Mouse (Mus musculus) frontal cortex, postnatal 10 days (tissue): ENCODE data around the gene Tmod3.
"Not testable (repeated sequence)": the region's sequence is repeated elsewhere in the genome, so short reads cannot be mapped to it uniquely, and the experiment has no call there.

Experiments
- DNase-seq, 2 experiments: peaks; one replicate each; pipeline ENCODE4 v3.0.0; 2022; ENCODE audit warnings: low spot score in 2 of 2, mixed read lengths in 1 of 2

Gene Tmod3

DNA sequence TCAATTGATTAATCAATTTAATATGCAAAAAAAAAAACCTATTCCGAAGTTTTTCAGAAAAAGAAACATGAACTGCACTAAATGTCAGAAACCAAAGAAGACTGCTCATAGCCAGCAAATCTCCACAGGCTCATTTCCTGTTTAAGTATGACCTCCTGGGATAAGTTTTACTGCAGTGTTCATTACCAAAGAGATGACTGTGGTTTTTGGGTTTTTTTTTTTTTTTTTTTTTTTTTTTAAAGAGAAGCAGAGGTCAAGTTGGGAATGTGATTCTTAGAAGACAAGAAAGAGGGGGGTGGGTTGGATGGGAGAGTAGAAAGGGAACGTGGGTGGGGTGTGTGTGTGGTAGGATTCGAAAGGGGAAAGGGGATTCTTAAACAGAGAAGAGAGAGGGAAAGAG, 1.1 kb downstream of the Tmod3 start:
- no peak for DNase-seq

DNA sequence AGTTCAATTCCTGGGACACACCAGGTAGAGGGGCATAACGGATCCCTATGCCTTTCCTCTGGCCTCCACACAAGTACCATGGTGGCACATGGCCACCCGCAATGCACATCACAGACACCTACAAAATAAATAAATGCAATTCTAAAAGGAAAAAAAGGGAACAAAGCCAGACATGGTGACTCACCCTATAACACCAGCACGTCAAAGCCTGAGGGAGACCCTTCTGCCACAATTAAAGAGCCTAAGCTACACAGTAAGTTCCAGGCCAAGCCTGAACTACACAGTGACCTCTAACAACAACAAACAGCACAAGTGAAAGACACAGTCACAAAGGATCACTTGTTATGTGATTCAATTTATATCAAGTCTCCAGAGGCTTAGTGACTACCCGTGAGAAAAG, 5.7 kb downstream of the Tmod3 start:
- DNase-seq = no peak

DNA sequence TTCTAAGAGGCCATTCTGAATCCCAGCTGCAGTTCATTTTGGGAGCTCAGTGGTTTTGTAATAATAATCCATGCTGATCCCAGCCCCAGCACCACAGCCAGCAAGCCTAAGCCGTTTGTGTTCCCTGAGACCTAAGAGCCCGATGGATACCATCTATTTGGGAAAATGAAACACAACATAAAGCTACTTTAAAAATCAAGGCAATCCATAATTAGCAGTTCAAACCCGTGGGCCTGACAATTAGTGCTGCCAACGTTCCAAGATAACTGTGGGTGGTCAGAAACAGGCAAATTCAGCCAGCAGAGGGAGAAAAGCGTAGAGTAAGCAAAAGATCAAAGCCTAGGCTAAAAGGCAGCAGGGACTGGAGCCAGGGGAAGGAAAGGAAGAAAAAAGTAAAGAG, 8.1 kb downstream of the Tmod3 start:
- no peak for DNase-seq

DNA sequence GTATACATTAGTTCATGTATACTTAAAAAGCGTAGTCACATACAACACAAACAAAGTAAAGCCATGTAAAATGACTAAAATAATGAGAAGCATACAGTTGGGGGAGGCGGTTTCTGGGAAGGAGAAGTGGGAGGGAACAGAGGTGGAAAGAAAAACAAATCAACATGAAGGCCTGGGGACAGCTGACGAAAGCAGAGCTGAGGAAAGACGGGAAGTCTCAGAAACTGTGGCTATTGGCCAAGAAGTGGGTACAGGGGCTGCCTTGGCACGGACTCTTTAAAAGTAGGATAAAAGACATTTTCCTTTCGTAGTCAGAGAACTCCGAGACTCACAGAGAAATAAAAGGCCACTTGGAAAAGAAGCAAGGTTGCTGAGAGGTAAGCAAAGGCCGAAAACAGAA, 10.4 kb downstream of the Tmod3 start:
- no peak for DNase-seq

DNA sequence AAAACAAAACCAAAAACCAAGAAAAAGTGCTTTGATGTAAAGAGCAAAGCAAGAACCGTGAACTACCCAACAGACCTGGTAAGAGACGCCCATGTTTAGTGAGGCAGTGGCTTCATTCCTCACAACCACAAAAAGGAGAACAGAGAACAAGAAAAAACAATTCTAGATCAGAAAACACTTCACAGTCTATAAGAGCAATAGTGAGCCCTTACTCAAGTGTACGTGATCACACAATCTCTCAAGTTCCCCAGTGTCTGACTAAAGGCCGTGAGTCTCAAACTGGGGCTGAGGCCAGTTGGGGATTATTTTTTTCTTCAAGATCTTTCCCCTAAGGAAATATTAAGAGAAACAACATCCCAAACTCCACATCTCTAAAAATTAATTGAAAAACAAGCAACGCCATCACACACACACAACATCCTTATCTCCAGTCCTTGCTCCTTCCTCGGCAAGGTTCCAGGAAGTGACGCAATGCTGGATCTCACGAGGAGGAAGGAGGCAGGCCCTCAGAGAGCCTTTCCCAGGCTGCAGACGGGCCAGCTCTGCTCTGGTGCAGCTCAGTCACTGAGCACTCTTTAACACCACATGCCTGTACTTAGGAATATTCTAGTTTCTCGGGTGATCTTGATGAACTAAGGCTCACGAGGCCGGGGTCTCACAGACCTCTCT, 12.4 kb downstream of the Tmod3 start:
- no peak for DNase-seq

DNA sequence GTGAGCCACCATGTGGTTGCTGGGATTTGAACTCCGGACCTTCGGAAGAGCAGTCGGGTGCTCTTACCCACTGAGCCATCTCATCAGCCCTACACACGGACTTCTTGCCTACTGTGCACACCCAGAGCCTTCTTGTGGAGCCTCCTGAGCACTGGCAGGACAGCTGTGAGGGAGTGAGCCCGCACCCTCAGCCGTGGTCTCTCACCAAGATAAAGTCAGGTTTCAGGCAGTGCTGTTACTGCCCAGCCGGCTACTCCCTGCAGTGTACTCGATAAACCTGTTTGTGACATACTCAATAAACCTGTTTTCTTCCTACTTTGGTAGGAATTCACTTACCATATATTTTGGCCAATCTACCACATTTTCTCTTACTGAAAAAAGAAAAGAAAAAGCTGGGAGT, 13.9 kb downstream of the Tmod3 start:
- no peak for DNase-seq

DNA sequence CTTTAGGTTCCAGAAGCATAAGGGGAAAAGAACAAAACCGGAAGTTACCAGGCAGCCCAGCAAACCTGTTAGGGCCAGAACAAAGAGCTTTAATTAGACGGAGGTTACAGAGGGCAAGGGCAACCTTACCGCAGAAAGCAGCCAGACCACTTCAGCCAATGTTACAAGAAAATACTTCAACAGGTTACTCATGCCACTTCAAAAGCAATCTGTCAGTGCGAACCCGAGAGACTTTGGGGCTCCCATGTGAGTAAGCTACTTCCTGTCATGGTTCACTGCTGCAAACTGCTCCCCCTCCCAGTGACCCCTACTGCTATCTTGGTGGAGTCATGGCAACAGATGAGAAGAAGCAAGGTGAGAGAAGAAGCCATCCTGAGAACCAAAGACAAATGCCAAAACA, 18.0 kb downstream of the Tmod3 start:
- no peak for DNase-seq

DNA sequence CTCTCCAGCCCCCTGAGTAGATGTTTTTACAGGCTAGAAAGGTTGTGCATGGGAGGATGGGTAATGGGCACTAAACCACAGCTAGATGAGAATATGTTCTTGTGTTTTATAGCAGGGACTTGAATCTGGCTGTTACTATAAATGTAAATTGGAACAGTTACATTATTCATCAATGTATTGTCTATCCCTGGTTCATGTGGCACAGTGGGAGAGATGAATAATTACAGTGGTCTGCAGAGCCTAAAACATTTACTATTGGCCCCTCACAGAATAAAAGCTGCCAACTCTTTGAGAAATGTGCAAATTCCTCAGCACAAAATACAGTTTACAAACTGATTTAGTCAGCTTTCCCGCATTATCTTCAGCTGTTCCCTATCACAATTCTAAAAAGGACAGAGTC, 23.0 kb downstream of the Tmod3 start:
- no peak for DNase-seq

DNA sequence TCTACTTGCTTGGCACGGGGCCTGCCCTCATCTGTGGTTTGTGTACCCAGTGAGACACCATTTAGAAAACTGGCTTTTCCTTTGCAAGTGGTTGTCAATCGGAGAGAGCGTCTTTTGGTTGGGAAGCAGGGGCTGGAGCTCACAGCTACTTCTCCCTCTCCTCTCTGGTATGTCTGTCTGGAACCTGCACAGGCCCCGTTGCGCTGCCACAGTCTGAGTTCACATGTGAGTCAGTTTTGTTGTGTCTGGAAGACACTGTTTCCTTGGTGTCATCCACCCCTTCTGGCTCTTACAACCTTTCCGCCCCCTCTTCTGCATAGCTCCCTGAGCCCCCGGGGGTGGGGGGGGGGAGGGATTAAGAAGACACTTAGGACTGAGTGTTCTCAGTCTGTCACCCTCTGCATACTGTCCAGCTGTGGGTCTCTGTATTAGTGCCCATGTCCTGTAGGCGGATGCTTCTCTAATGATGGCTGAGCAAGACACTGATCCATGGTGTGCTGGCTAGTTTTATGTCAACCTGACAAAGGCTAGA, 25.0 kb downstream of the Tmod3 start:
- no peak for DNase-seq

DNA sequence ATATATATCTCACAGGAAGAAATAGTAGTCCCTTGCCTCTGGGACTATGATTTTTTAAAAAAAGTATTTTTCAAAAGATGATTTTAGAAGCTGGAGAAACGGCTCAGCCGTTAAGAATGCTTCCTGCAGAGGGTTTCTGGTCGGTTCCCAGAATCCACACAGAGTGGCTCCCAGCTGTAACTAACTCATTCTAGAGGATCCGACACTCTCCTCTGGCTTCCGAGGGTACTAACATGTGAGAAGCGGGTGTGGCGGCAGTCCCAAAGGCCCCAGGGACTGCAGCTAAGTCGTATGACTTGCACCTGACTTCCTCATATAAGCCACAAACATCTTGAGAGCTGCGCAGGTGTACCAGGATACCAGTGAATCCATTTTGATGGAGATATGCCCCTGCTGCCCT, 26.5 kb downstream of the Tmod3 start:
- not testable (repeated sequence) for DNase-seq

DNA sequence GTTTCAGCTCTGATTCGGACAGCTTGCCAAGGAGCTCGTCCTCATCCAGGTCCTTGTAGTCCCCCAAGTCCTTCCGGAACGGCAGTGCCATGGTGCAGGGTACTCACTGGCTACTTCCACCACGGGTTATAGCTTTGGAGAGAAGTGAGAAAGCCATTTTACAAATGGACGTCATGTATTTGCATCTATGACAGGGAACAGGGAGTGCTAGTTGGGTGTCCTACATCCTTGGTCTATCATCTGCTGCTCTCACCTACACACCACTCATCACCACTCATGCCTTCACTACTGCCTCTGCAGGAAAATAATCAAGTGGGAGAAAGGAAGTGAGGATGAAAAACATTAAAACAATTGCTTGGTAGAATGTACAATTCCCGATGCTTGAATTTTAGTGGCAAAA, 27.0 kb downstream of the Tmod3 start:
- DNase-seq = no peak

DNA sequence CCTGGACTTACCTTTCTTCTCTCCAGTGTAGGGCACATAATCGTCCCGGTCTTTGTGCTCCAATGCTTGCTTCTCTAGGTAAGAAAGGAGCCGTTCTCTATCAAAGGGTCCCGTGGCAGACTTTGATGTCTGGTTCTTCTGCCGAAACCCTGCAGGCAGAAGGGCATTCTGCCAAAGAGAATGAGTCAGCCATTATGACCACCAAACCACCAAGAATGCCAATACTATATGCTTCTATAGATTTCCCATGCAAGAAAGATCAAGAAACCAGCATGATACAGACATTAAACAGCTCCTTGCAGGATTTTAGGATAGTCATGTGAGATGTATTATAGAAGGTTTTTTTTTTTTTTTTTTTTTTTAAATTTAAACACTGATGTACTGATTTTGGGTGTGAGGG, 30.1 kb downstream of the Tmod3 start:
- no peak for DNase-seq

DNA sequence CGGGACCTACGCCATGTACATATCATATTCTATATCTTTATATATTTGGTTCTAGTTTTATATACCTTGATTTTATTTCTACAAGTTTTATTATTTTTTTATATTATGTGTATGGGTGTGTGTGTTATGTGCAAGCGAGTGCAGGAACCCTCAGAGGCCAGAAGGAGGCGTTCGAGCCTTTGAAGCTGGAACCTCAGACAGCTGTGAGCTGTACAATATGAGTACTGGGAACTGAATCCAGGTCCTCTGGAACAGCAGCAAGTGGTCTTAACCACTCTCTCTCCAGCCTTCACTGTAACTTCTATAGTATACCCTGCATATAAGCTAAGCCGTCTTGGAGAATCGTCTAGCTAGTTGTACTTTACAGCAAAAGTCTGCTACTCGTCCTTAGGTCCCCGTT, 31.4 kb downstream of the Tmod3 start:
- no peak for DNase-seq

DNA sequence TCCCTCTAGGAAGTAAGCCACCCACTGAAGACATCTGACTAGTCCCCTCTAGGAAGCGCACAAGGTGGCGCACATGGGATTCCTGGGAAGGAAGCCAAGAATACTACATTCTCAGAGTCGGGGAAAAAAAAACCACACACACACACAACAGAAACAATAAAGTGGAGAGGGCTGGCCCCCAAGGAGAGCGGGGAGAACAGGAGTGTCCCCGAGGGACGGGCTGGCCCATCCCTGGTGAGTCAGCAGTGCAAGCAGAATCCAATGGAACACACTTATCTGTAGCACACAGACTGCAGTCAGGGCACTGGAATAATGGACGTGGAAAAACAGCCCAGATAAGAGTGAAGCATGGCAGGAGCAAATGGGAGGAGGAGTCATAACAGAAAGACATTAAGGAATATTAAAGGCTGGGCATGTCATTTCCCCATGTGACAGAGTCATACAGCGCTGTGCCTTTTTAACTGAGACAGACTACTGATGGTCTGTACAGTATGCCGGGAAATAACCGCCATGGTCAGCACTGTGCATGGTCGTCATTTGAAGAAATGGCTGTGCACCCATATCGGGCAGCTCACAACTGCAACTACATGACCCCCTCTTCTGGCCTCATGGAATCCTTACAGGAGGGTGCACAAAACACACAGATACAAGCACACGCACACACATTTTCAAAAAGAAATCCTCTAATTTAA, 31.9 kb downstream of the Tmod3 start:
- DNase-seq = no peak

DNA sequence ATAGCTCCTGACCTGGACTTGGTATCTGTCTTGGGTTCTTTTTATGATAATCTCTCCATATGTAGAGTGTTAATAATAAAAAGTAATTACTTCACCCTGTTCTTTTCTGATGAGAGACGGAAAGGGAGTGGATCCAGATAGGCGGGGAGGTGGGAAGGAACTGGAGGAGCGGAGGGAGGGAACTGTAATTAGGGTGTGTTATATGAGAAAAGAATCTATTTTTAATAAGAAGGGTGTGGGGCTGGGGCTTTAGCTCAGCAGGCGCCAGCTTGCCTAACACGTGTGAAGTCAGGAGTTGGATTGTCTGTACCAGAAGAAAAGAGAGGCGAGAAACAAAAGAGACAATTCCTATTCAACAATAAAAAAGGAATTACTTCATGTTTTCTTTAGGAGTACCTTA, 35.8 kb downstream of the Tmod3 start:
- no peak for DNase-seq

DNA sequence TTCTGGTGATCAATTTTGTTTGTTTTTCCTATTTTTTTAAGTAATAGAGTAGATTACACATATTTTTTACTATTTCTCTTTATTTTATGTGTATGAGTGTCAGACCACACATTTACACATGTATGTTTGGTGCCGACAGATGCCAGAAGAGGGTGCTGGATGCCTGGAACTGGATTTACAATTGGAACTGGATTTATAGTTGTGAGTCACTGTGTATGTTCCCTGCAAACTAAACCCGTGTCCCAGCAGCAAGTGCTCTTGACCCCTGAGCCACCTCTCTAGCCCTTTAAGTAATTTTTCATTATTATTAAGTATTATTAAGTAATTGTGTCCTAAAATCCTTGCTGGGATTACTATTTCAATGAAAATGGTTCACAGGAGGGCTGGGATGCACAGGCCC, 37.2 kb downstream of the Tmod3 start:
- DNase-seq = no peak

DNA sequence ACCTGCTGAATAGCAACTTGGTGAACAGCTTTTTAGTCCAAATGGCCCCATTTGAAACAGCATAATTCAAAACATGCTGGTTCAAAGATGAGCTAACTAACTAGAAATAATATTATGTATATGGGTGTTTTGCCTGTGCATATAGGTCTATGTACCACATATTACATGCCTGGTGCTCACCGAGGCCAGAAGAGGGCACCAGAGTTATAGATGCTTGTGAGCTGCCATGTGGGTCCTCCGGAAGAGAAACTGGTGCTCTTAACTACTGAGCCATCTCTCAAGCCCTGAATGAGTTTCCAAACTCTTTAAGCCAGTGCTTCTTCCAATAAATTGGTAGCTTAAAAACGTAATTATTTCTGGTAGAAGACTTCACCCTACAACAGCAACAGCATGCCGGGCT, 37.7 kb downstream of the Tmod3 start:
- peak in 1 of 2 experiments; percentile 39 for DNase-seq

DNA sequence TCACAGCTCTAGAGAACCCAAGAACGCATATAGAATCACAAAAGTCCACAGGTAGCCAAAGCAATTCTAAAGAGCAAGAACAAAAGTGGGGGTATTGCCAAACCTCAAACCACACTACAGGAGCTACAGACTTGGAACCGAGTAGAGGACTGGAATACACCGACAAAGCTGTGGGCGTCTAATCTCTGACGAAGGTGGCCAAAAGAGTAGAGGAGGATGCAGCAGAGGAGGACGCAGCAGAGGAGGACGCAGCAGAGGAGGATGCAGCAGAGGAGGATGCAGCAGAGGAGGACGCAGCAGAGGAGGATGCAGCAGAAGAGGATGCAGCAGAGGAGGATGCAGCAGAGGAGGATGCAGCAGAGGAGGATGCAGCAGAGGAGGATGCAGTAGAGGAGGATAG, 38.5 kb downstream of the Tmod3 start:
- no peak for DNase-seq

DNA sequence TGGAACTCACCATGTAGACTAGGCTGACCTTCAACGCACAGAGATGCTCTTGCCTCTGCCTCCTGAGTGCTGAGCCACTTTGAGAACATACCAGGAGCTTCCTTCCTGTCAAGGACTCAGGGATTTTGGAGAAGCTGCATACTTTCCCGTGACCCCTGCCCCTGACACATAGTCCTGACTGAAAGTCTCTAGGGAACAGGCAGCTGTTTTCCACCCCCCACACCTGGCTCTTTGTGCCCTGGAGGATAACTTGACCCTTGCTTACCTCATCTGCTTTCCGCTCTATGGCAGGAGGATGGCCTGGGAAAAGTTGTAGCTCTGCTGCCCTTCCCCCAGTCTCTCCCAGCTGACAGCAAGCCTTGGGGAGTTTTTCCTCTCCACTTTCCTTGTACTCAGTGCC, 41.7 kb downstream of the Tmod3 start:
- DNase-seq = no peak

DNA sequence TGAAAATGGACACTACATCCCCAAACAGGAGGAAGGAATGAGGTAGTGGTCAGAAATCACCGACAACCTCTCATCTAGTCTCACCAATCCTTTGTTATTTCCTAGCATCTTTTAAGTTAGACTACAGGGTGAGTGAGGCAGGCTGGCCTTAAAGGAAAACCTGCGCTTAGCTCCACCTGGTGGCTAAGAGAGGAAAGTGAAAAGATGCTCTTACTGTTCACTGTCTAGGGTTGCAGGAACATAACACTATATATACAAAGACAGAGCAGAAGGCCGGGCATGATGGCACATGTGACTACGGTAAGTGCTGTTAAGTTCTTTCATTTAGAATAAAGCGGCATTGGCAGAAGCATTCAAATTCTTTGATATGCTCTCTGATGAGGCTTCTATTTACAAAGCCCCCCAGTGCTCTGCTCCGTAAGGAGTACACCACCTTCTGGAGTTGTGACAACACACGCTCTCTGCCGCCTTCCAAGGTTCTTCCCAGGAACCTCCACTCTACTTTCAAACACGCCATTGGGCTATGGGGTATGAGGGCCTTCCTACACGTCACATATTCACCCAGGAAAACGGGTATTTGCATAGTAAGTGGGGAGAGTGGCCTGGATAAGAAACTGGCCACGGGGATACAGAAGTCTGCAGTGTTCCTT, 43.9 kb downstream of the Tmod3 start:
- DNase-seq = peak; percentile 28 to 37

DNA sequence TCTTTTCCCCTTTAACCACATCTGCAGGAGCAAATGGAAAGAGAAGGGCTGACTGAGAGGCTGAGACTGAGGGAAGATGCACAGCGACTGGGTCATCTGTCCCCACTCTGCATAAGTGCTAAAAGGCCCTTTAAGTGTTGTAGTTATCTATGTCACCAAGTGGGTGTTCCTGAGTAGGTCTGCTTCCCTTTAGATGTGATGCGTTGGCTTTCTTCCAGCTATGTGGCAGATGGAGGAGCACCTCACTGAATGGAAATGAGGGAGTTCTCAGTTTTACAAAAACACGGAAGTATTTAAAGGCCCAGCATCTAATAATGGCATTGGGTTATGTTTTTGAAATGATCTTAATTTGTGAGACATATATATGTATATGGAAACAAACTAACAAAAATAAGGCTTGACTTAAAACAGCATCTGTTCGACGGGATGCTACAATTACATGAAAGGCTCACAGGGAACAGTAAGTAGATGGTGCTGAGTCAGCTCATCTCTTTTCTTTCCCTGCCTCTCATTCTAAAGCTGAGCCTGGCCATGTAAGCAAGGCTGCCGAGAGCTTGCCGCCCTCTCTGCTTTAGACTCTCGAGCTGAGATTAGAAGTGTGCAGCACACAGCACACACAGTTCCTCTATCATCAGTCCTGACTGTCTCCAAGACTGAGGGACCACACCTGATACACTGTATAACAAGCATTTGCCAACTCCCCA, 48.1 kb downstream of the Tmod3 start:
- DNase-seq = no peak

DNA sequence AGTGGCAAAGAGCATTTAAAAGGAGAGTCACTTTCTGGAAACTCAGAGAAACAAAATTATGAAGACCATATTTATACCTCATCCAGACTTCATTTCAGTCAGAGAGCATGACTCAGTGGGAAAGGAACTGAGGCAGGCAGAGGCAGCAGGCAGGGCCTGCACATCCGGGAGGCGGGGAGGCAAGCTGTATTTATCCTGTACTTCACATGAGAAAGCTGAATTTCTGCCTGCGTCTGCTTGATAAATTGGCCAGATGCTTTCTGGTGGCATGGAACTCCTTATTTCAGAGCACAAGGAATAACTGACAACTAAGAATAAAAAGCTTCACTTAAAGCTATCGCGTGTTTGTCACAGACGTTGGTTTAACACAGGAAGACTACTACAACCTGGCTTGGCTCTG, 55.1 kb downstream of the Tmod3 start:
- no peak for DNase-seq
